Mouse (Mus musculus) liver, adult 2 months (tissue): ENCODE measurements around the gene Uck2. TPM values are rescaled to one million over a fixed set of nuclear protein-coding genes. Genes with fewer than 3 reads are reported as not detected.

ENCODE experiments used
- DNase-seq: peaks from one replicate; pipeline ENCODE4 v3.0.0-alpha.2; 2011; ENCODE audit warnings: low read depth, low spot score; ENCODE audit errors: extremely low read depth
- H3K27ac ChIP-seq: fragments of 200-500 bp; replicated peaks from 2 replicates; pipeline ENCODE4 v1.5.1; 2012; ENCODE audit warnings: low read depth, mild to moderate bottlenecking, control low read depth, inconsistent platforms, low read length; ENCODE audit not compliant: insufficient read depth
- H3K27me3 ChIP-seq: fragments of 200-500 bp; 2 replicates; pipeline ENCODE4 v1.6.1; 2012; ENCODE audit warnings: mild to moderate bottlenecking, moderate library complexity, low read length, inconsistent platforms; ENCODE audit not compliant: control insufficient read depth, insufficient read depth
- H3K36me3 ChIP-seq: fragments of 200-500 bp; 2 replicates; pipeline ENCODE4 v1.6.1; 2012; ENCODE audit warnings: low read length, inconsistent platforms; ENCODE audit not compliant: control insufficient read depth, insufficient read depth
- H3K4me1 ChIP-seq: fragments of 200-500 bp; 2 replicates; pipeline ENCODE4 v1.6.1; 2011; ENCODE audit warnings: low read length; ENCODE audit not compliant: control insufficient read depth, insufficient read depth
- H3K4me3 ChIP-seq: fragments of 200-500 bp; 2 replicates; pipeline ENCODE4 v1.5.1; 2011; ENCODE audit warnings: low read depth, mild to moderate bottlenecking, control low read depth, low read length, moderate library complexity; ENCODE audit not compliant: insufficient read depth
- H3K79me2 ChIP-seq: fragments of 200-500 bp; 2 replicates; pipeline ENCODE4 v1.6.1; 2012; ENCODE audit warnings: inconsistent platforms, mild to moderate bottlenecking, low read length, moderate library complexity; ENCODE audit not compliant: control insufficient read depth, insufficient read depth
- H3K9ac ChIP-seq: fragments of 200-500 bp; 2 replicates; pipeline ENCODE4 v1.6.1; 2012; ENCODE audit warnings: low read depth, mild to moderate bottlenecking, control low read depth, inconsistent platforms, low read length
- CTCF ChIP-seq: fragments of 200-500 bp; IDR thresholded peaks from 2 replicates; pipeline ENCODE4 v1.5.1; 2011; ENCODE audit warnings: low read depth, low read length, control low read depth
- POLR2A ChIP-seq: fragments of 200-500 bp; IDR thresholded peaks from 2 replicates; pipeline ENCODE4 v1.6.1; 2011; ENCODE audit warnings: low read length, control low read depth; ENCODE audit not compliant: insufficient read depth; ENCODE audit errors: extremely low read depth
- WGBS: fragments of 180-500 bp; shearing (Covaris S2); methylation state at CpG from one replicate; pipeline ENCODE4 v1.1.7; 2018; 5-methylcytosine and 5-hydroxymethylcytosine counted together
- polyA plus RNA-seq: library from polyadenylated mRNA; depleted of rRNA; stranded (reverse); fragments of >200 nt; gene quantifications from 2 replicates; pipeline ENCODE4 v1.2.3, GENCODE M21; 2012
- total RNA-seq: library from RNA; depleted of rRNA; stranded (reverse); fragments of >200 nt; gene quantifications from 2 replicates; pipeline ENCODE4 v1.2.3, GENCODE M21; 2014

Gene Uck2
- total and polyA plus RNA-seq, 2 experiments, result 7.0 to 7.3 TPM

GRCm38 (mm10) chr1:167247886-167248285, 37.2 kb downstream of the Uck2 start:
- 93% methylated on average over 9 of the region's 9 CpGs for WGBS
- H3K9ac ChIP-seq, result no peak overlapping the region
- H3K4me1 ChIP-seq, result peaks cover 12% of the 10 kb centered on the region
- H3K36me3 ChIP-seq, result no peaks in the 10 kb centered on the region
- no peak overlapping the region for H3K27ac ChIP-seq
- peaks cover 9% of the 10 kb centered on the region; the same call in 1 of the 2 replicates for H3K79me2 ChIP-seq
- H3K4me3 ChIP-seq, result no peak overlapping the region
- TF ChIP-seq CTCF, result no peak
- no peak for TF ChIP-seq POLR2A
- no peak for DNase-seq
- H3K27me3 ChIP-seq, result no peaks in the 10 kb centered on the region

GRCm38 (mm10) chr1:167246976-167247375, 38.1 kb downstream of the Uck2 start:
- H3K4me3 ChIP-seq, result no peak overlapping the region
- peak; percentile 81 for DNase-seq
- no peak overlapping the region for H3K27ac ChIP-seq
- no peak overlapping the region for H3K9ac ChIP-seq
- H3K27me3 ChIP-seq, result no peaks in the 10 kb centered on the region
- TF ChIP-seq CTCF (no peak), POLR2A (no peak)
- no peaks in the 10 kb centered on the region for H3K36me3 ChIP-seq
- peaks cover 10% of the 10 kb centered on the region; the same call in 1 of the 2 replicates for H3K79me2 ChIP-seq
- H3K4me1 ChIP-seq, result peaks cover 12% of the 10 kb centered on the region
- WGBS, result 9% methylated on average over 8 of the region's 8 CpGs

GRCm38 (mm10) chr1:167246275-167246674, 38.8 kb downstream of the Uck2 start:
- no peak overlapping the region for H3K9ac ChIP-seq
- no peak for DNase-seq
- no peak overlapping the region for H3K4me3 ChIP-seq
- TF ChIP-seq POLR2A (no peak), CTCF (no peak)
- peaks cover 7% of the 10 kb centered on the region; the same call in 1 of the 2 replicates for H3K79me2 ChIP-seq
- no peaks in the 10 kb centered on the region for H3K36me3 ChIP-seq
- H3K27ac ChIP-seq, result no peak overlapping the region
- 85% methylated on average over 9 of the region's 9 CpGs for WGBS
- peaks cover 12% of the 10 kb centered on the region for H3K4me1 ChIP-seq
- H3K27me3 ChIP-seq, result no peaks in the 10 kb centered on the region

GRCm38 (mm10) chr1:167245180-167245641, 39.9 kb downstream of the Uck2 start:
- DNase-seq, result no peak
- Histone ChIP-seq H3K4me3 (no peak overlapping the region), H3K36me3 (no peaks in the 10 kb centered on the region), H3K9ac (no peak overlapping the region), H3K27ac (no peak overlapping the region), H3K4me1 (peaks cover 12% of the 10 kb centered on the region), H3K27me3 (no peaks in the 10 kb centered on the region), H3K79me2 (peaks cover 7% of the 10 kb centered on the region; the same call in 1 of the 2 replicates)
- 84% methylated on average over 9 of the region's 9 CpGs for WGBS
- TF ChIP-seq CTCF (no peak), POLR2A (no peak)

- Histone ChIP-seq H3K27ac (no peak overlapping the region), H3K4me1 (peaks cover 7% of the 10 kb centered on the region), H3K36me3 (no peaks in the 10 kb centered on the region), H3K4me3 (no peak overlapping the region), H3K79me2 (peaks cover 7% of the 10 kb centered on the region; the same call in 1 of the 2 replicates), H3K9ac (no peak overlapping the region), H3K27me3 (no peaks in the 10 kb centered on the region)
- TF ChIP-seq POLR2A, result no peak
- TF ChIP-seq CTCF, result no peak
- WGBS, result 77% methylated on average over 7 of the region's 7 CpGs
- no peak for DNase-seq
These were observed 42.9 kb downstream of the Uck2 start for GRCm38 (mm10) chr1:167242191-167242681.

- Histone ChIP-seq H3K9ac (no peak overlapping the region), H3K4me3 (no peak overlapping the region), H3K27me3 (no peaks in the 10 kb centered on the region), H3K27ac (no peak overlapping the region), H3K79me2 (peaks cover 4% of the 10 kb centered on the region; the same call in 1 of the 2 replicates), H3K36me3 (no peaks in the 10 kb centered on the region), H3K4me1 (peaks cover 2% of the 10 kb centered on the region; the same call in 1 of the 2 replicates)
- no peak for DNase-seq
- WGBS, result 89% methylated on average over 3 of the region's 3 CpGs
- TF ChIP-seq CTCF, result no peak
These were observed 43.6 kb downstream of the Uck2 start for GRCm38 (mm10) chr1:167241487-167241886.
